Comparison of ENCODE assay signal across 23 mouse cellular contexts in the genomic region with DNA sequence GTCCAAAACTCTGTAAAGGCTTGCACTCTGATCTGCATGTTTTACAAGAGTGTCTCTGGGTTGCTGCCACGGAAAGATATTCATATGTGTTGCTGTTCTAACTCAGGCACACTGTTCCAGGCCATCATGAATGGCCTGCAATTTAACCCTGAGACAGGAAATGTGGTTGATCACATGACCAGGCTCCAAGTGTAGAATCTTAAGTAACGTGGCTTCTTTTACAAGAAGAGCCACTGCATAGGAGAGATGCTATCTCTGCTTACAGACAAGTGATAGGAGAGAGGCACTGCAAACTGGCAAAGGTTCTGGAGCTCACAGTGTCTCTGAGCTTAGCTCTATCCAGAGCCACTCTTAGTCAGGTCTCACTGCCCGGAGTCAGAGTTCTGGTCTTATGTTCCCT. TPM values are rescaled to one million over a fixed set of nuclear protein-coding genes. Genes with fewer than 3 reads are reported as not detected.
"Had no signal": no experiment of that assay in that cellular context is flagged by ENCODE, and none has a peak within 500 bp of the region (broad histone marks: within the 10 kb centered on the region; RNA-seq: fewer than 3 reads in every experiment).

No protein-coding gene starts in this region.

- DNase-seq: kidney, adult 2 months; kidney, postnatal 25 days; left cerebral cortex, postnatal 4 days; liver, postnatal 0 days; lung, embryonic 14.5 days; right cerebral cortex, adult 18-20 months; right cerebral cortex, postnatal 25 days; spleen, adult 18-20 months; thymus, postnatal 36 days had no signal

- H3K4me1 ChIP-seq: midbrain, embryonic 15.5 days had no signal

- H3K36me3 ChIP-seq: limb, embryonic 12.5 days; limb, embryonic 15.5 days; midbrain, embryonic 12.5 days; midbrain, embryonic 15.5 days had no signal

- H3K9ac ChIP-seq: limb, embryonic 12.5 days; limb, embryonic 15.5 days; liver, embryonic 14.5 days; liver, postnatal 0 days; lung, embryonic 14.5 days; midbrain, embryonic 12.5 days; midbrain, embryonic 15.5 days had no signal

- H3K27ac ChIP-seq: kidney, postnatal 0 days; limb, embryonic 12.5 days; limb, embryonic 15.5 days; liver, embryonic 14.5 days; macrophage; midbrain, embryonic 12.5 days; midbrain, embryonic 15.5 days had no signal

- ATAC-seq: liver, postnatal 0 days; midbrain, embryonic 15.5 days had no signal

- H3K4me3 ChIP-seq: limb, embryonic 12.5 days; limb, embryonic 15.5 days; midbrain, embryonic 12.5 days; midbrain, embryonic 15.5 days had no signal

- H3K9me3 ChIP-seq: limb, embryonic 12.5 days; limb, embryonic 15.5 days; midbrain, embryonic 12.5 days; midbrain, embryonic 15.5 days had no signal

- H3K27me3 ChIP-seq: limb, embryonic 12.5 days; limb, embryonic 15.5 days; midbrain, embryonic 12.5 days; midbrain, embryonic 15.5 days had no signal

RNA-seq across cellular contexts. Expression of a gene that starts 44.3 kb away (rescaled TPM):
- total RNA-seq: left cerebral cortex, postnatal 14 days; left cerebral cortex, postnatal 4 days; megakaryocyte, adult 5-6 weeks had no signal
- polyA plus RNA-seq: kidney, embryonic 14.5 days; limb, embryonic 12.5 days; liver, embryonic 11.5 days; liver, embryonic 14.5 days; lung, embryonic 14.5 days; macrophage; midbrain, embryonic 12.5 days; midbrain, embryonic 15.5 days; neural tube, embryonic 11.5 days; neural tube, embryonic 14.5 days; urinary bladder, adult 2 months had no signal
